Mouse (Mus musculus): ENCODE measurements around the gene Pex11b.

GRCm38 (mm10) chr3:96600639-96601250 lies 34.4 kb upstream of the Pex11b start, which contains the start of gene Lix1l:
- TF ChIP-seq CTCF (IDR thresholded peaks at IDR 0.05; ENCODE audit: control insufficient read depth, insufficient read depth, insufficient read length): no peak
- no peak for TF ChIP-seq USF1 (IDR thresholded peaks at IDR 0.05; ENCODE audit: low read depth)
- TF ChIP-seq MYOD1 (IDR thresholded peaks at IDR 0.05; ENCODE audit: control insufficient read depth, insufficient read length, low read depth): no peak
- no peak for TF ChIP-seq CEBPB (IDR thresholded peaks at IDR 0.05; ENCODE audit: low read depth)
- no peak for TF ChIP-seq MAX (IDR thresholded peaks at IDR 0.05)
- TF ChIP-seq MYOG (IDR thresholded peaks at IDR 0.05; ENCODE audit: control insufficient read depth, extremely low read depth, insufficient read length): no peak
- TF ChIP-seq FOSL1 (IDR thresholded peaks at IDR 0.05; ENCODE audit: insufficient read depth, low read length, poor library complexity, severe bottlenecking): no peak
